Mouse (Mus musculus) embryo, embryonic 11 days (tissue): Measurements from ENCODE around the gene Spint2.

Source experiments
- DNase-seq: peaks from one replicate; pipeline ENCODE4 v3.0.0-alpha.2; 2015

Spint2 gene

GRCm38 (mm10) chr7:29303738-29304462, 22.2 kb upstream of the Spint2 start, which contains the start of gene Dpf1:
Gene Dpf1 (plus strand): TSS chr7:29303951.
- DNase-seq, result peak; percentile 97

- DNase-seq, result no peak
Observed at GRCm38 (mm10) chr7:29302641-29303040, 20.9 kb upstream of the Spint2 start.

GRCm38 (mm10) chr7:29301127-29301566, 19.4 kb upstream of the Spint2 start:
- DNase-seq, result peak; percentile 89

DNA sequence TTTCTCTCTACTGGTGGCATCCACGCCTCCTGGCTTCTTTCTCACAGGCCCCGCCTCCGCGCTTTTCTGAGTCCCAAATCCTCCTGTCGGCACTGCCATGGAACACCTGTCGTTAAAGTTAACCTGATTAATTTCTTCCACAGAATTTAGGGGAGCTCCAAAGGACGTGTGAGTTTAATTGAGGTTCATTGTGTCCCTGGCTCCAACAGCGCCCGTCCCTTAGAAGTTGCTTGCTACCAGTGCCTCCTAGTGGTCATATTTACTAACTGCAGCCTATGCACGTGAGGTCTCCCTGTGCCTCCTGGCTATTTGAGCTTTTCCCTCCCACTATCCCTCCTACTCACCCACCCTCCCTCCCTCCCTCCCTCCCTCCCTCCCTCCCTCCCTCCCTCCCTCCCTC, 15.3 kb upstream of the Spint2 start:
- DNase-seq, result peak; percentile 86

DNA sequence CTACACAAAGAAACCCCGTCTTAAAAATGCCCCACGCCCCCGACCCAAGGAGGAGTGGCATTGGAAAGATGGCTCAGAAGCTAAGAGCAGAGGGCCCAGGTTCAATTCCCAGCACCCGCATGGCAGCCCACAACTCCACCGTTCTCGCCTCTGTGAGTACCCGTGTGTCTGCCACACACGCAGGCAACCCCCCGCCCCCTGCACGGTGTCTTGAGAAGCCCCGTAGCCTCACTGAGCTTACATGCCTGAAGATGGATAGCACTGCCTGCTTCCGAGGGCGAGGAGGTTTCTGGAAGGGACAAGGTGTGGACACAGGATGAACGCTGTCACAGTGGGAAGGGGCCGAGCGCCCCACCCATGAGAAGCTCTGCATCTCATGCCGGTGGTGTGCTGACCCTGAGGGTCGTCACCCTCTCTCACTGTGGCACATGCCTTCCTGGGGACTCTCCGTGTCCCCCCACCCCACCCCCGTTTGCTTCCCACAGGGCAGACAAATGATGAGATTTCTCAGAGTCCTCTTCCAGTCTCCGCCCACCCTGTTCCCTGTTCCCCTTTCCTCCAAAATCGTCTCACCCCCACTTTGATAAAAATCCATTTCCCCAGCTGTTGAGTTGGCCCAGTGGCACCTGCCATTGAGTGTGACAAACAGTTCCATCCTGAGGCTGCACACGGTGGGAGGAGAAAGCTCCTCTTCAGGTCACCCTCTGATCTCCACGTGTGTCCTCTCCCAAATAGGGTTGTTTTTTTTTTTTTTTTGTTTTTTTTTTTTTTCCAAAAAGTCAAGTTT, 14.3 kb upstream of the Spint2 start:
- DNase-seq, result no peak

DNA sequence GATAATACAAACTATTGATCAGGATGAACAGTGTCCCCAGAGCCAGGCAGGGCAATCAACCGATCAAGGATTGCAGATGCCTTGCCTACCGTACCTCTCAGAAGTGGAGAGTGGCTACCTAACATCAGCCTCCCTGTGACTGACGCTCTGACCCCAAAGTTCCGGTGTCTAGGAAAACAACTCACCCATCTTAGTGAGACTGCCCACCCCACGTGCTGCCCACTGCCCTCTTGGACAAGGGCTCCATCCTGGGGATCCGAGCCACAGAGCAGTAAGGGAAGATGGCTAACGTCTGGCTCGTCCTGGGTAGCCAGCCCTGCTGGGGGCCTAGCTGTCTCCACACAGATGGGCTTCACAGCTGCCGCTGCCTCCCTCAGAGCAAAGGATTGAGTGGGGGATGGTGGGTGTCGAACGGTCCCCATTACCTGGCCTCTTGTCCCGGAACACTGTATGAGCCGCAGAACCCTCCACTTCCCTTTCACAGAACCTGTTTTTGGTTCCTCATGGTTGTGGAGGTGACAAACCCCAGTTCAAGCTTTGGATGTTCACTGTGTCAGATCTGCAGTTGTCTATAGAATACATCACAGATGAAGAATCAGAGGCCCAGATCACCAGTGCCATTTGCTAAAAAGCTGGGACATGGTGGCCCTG, 12.5 kb upstream of the Spint2 start:
- DNase-seq, result no peak

DNA sequence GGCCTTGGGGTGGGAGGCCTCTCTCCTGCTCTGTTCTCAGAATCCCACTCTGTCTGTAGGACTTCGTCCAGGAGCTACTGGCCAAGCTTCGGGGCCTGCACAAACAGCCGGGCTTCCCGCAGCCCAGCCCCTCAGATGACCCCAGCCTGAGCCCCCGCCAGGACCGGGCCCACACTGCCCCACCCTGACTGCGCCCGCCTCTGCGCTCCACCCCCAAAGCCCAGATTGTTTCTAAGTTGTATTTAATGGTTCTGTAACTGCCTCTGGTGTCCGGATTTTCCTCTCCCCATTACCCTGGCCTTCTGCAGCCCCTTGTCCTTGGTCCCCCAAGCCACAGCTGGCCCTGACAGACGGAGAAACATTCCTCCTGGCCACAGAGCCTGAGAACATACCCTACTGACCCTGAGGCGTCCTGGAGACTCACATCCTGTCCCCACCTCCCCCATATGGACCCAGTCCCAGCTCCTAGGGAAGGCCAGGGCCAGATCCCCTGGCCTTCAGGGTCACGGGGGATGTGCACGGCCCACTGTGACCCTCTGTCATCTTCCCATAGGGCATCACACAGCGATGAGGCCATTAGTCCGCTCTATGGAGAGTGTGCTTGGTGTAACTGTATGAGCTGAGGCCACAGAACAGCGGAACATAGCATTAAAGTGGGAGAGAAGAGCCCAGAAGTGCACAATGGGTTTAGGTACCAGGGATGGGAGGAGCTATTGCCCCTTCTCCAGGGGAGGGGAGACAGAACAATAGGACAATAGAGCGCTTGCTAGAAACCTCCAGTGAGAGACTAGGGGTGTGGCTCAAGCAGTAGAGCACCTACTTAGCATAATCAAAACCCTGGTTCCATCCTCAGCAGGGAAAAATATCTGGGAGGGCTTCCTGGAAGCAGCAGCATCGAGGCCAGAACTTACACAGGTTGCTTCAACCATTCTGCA, 11.7 kb upstream of the Spint2 start:
- DNase-seq, result peak; percentile 56

- DNase-seq, result peak; percentile 62
Observed at GRCm38 (mm10) chr7:29292458-29293098, 10.9 kb upstream of the Spint2 start.

DNA sequence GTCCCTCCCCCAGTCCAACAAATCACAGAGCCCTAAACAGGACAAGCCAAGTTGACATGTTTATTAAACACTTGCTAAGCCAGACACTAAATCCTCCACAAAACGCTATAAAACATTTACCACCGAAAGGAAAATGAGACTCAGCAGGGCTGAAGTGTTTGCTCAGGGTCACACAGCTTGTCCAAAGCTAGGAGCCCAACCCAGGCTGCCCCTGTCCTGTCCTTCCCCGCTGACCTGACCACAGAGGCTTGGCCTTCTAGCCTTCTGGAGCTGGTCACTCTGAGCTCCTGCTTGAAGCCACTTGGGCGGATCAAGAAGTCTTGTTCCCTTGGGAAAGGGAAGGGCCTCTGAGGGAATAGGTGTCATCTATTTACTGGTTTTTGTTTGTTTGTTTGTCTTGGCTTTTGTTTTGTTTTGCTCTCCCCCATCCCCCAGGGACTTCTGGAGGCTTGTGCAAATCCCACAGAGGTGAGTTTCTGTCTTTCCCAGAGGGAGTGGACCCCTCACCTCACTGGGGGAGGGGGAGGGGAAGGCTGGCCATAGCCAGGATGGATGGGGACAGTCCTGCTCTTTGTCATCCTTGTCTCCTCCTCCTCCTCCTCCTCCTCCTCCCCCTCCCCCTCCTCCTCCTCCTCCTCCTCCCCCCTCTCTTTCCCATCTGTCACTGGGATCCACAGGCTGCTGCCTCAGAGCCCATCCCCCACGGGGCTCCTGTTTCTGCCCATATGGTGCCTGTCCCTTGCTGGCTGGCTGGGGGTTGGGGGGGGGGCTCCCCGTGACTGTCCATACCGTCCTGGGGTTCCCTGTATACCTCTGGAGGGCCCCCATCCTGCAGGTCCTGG, 10.1 kb upstream of the Spint2 start:
- peak; percentile 74 for DNase-seq

DNA sequence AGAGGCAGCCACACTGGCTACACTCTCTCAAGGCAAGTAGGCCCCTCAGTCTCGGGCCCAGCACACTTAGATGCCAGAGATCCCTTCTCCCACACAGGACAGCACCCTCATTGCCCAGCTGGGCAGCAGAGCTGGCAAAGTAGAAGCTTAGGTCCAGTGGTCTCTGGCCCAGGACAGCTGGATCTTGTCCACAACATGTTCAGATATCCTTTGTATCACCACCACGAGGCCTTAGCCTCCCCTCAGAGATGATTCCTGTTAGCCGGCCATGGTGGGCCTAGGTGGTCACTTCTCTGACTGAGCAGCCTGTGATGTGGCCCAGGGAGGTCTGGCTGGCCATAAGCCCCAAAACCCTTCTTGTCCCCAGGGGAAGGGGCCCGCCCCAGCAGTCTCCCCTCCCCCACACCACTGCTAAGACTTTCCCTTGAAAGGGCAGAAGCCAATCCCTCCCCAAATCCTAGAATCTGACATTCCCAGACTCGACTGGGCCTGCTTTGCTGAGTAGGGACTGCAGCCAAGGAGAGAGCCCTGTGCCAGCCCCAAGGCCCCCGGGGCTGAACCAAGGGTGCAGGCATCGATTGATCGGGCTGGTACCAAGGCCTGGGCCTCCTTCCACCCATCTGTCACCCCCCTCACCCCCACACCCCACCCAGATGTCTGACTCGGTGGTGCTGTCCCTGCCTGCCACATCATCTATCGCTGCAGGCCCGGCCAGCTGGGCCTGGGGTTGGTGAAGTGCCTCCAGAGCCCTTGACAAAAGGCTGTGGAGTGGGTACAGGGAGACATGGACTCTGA, 9.2 kb upstream of the Spint2 start:
- DNase-seq, result no peak

DNA sequence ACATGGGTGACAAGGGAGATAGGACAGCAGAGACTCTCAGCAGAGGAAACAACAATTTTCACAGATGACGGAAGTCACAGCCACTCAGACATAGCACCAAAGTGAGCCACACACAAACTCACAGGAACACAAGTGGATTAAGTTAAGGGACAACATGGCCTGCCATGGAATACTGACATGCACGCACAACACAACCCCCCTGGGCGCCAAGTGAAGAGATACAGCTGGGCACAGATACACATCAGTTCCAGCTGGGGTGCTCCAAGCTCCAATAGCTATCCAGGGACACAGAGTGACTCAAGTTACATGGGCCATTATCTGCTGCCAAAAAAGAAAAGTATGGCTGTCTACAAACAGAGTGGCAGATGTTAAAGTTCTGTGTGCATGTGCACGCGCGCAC, 8.1 kb upstream of the Spint2 start:
- DNase-seq, result no peak

DNA sequence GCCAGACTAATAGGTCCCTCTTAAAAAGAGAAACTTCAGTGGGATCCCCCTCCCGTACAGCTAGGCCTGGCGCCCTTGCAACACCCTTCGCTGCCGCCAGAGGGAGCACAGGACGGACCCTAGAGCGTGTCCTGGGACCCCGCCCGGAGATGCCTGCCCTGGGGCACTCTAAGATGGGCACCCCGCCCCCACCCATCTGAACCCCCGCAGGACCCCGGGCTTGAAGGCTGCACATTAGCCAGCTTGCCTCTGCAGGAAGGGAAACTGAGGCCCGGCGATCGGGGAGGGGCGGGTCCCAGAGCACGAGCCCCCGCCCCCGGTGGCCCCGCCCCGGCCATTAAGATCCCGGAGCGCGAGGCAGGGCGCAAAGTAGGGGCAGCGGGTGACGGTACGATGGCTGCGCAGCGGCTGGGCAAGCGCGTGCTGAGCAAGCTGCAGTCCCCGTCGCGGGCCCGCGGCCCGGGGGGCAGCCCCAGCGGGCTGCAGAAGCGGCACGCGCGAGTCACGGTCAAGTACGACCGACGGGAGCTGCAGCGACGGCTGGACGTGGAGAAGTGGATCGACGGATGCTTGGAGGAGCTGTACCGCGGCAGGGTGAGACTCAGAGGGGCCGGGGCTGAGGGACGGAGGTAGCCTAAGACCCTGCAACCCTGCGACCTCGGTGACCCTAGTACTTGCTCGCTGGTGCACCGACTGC, 7.4 kb upstream of the Spint2 start, which contains the start of gene Ppp1r14a:
Gene Ppp1r14a (plus strand): TSS at position 367 of the 697 bp plus-strand sequence.
- peak; percentile 83 for DNase-seq

DNA sequence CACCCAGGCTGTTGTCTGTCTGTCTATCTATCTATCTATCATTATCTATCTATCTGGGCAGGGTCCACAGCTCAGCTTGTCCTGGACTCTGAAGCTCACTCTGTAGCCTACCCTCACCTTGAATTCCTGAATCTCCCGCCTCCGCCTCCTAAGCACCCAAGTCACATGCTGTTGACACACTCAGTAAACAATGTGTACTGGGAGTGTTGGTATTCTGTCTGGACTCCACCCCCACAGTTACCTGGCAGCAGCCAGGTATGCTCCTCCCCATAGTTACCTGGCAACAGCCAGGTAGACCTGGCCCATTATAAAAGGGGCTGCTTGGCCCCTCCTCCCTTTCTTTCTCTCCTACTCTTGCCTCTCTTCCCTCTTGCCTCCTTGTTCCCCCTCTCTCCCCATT, 6.4 kb upstream of the Spint2 start:
- DNase-seq, result no peak

GRCm38 (mm10) chr7:29287481-29287880, 5.8 kb upstream of the Spint2 start:
- DNase-seq, result no peak

DNA sequence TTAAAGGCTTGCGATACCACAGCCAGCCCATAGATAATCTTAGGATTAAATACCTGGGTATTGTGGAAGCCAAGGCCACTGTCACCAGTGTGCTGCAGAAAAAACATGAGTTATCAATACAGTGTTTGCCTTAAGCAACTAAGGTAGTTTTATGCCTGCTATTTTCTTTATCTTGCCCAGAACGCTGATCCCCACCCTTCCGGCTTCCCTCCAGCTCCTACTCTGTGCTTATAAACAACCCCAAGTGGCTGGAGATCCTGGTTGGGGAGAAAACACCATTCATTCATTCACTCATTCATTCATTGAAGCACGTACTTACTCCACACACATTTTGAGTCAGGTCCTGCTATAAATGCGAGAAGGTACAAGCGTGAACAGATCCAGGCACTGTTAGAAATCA, 2.8 kb upstream of the Spint2 start:
- DNase-seq, result no peak

DNA sequence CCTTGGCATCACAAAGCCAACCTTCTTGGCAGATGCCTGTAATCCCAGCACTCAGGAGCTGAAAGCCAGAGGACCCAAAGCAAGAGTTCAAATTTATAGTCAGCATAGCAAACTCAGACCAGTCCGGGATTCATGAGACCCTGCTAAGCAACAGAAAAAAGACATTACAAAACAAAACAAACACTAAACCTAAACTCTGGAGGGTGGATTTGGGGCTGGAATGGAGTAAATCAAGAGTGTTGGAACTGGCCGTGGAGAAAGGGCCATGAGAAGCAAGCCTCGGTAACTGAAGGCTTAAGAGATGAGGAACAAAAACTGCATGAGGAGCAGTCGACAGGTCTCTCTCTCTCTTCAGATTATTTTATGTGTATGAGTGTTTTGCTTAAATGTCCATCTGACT, 2.2 kb upstream of the Spint2 start:
- DNase-seq, result no peak

GRCm38 (mm10) chr7:29282074-29282554, 402 bp upstream of the Spint2 start:
- no peak for DNase-seq

GRCm38 (mm10) chr7:29280801-29281200, 911 bp downstream of the Spint2 start:
- DNase-seq, result no peak

- no peak for DNase-seq
Observed at GRCm38 (mm10) chr7:29279924-29280323, 1.8 kb downstream of the Spint2 start.
